Mouse (Mus musculus) lung, postnatal 25 days (tissue): Measurements from ENCODE around the gene Zfp300.

Source experiments
- DNase-seq: peaks from one replicate; pipeline ENCODE4 v3.0.0; 2022; ENCODE audit warnings: low spot score

The Zfp300 gene

DNA sequence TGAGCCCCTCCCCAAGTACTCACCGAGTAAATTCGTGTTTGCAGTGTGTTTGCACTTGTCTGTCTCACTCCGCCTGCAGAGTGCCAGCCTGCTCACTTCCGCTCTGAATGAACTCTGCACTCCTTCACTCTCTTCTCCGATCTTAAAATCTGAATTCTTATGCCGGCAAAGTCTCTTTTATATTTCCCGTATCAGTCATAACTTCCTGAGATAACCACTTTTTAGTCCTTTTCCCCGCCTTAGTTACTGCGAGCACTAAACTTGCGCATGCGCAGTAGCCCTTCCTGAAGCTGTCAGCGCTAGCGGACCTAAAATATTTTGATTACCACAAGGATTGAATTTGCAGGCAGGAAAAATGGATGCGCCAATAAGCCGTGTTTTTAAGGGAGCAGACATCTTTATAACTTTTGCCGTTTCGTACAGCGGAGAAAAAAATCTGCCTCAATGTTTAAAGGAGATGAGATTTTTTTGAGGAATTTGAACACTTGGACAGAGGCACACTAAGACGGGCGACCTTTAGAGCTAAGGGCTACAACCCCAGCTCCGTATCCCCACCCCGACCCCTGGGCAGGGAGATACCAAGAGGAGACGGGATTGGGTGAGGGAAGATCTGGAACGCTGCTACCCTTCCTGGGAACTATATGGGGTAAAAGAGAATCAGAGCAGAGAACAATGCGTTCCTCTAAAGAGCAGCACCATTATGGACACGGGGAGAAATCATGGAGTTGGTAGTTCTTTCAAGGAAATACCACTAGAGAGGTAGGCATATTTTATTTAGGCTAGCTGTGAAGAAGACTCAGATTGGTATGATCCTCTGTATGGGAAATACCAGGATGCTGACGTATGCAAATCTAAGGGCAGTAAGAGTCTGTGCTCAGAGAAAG, at the start of gene Zfp300:
Gene Zfp300, minus strand, starts transcription at position 545 of the 884 bp plus-strand sequence.
- DNase-seq, result peak; percentile 56

DNA sequence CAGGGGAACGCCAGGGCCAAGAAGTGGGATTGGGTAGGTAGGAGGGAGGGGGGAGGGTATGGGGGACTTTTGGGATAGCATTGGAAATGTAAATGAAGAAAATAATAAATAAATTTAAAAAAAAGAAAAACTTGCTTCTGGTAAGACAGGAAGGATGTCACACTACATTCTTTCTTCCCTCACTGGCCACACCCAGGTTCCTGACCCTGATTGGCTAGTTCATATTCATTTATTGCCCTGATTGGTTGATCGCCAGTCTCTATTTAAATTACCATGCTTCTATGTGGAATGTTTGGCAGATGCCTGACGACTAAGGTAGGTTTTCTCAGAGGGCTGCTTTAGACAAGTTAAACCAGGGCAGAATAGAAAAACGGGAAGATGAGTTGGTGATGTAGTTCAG, 26.2 kb upstream of the Zfp300 start, which contains the start of gene Ssxa1:
Gene Ssxa1, plus strand, starts transcription at position 301 of the 400 bp plus-strand sequence.
- no peak for DNase-seq

DNA sequence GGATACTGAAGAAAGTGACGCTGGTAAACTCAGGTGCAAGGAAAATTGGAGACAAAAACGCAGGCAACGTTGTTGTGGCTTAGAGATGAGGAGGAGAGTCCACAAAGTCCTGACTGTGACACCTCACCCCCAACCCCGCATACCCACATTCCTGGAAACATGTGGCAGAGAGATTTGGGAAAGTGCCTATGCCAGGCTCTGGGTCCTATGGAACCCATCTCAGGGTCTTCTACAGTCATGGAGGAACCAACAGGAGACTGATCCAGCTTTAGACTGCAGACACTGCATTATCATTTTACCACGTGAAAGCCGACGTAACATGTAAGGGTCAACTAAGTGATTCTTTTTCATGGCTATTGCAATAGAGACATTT, 526 bp upstream of the Zfp300 start:
- no peak for DNase-seq

DNA sequence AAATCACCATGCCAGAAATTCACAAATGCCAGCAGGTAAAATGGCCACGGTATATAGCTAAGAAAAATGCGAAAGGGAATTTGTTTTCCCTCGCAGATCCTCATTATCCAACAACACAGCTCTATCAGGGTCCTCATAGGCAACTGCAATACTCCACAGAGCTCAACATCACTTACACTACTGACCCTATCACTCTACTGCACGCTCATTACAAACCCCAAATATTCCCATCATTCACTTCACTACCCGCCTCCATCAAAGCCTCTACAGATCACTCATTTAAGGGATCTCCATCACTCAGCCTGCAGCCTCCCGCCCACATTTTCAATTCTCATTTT, 713 bp downstream of the Zfp300 start:
- DNase-seq, result no peak

DNA sequence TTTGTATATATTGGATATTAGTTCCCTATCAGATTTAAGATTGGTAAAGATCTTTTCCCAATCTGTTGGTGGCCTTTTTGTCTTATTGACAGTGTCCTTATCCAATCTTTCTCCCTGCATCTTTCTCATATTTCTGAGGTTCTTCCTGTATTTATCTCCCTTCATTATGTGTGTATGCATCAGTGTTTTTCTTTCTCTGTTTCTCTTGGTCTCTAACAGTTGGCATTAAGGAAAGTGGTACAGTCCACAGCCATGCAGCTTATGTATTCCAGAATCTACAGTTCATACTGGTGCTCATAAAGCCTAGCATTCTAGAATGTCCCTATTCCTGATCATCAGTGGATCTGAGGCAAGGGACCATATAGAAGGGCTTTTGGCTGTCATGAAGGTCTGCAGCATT, 21.2 kb downstream of the Zfp300 start, which contains the start of gene Spaca5:
Gene Spaca5, plus strand, starts transcription at position 301 of the 400 bp plus-strand sequence.
- DNase-seq, result no peak

DNA sequence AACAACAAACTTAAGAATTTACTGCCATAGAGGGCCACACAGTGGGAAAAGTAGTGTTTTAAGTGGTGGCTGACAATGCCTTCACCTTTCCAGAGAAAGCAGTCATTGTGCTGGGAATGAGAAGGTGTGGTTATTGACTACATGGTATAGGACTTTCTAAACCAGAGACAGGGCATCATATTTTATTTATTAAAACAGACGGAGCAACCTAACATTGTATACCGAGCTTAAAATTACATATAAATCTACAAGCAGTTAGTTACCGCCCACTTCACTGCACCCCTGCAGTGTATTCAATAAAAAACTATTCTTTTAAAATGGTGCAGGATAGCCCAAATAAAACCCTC, 26.8 kb downstream of the Zfp300 start:
- no peak for DNase-seq

DNA sequence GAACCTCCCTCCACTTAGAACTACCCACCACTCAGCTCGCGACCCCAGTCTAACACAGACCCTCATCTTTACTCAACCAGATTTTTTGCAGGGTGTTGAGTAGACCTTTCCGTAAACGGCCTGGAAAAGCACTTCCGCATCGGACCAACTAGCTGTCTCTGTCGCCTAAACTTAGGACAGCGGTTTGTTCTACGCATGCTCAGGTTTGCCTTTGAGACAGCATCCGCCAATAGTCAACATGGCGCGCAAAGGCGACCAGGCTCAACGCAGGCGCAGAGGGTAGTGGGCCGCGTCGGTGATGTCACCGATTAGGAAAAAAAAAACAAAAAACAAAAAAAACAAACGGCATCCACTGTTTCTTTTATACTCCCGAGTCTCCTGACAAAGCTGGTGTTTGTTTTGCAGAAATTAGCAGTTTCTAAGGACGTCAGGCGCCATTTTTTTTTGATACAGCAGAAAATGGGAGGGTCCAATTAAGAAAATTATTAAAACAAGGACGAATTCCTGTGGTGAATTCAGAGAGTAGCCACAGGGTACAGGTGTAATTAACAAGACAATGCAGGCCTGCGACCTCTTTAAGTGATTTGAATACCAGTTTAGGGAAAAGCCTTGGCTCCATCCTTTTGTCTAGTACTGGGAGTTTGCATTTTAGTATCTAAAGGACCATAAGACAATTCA, 27.3 kb downstream of the Zfp300 start, which contains the start of gene Zfp182:
Gene Zfp182, minus strand, starts transcription at position 451 of the 678 bp plus-strand sequence.
- DNase-seq, result peak; percentile 89

DNA sequence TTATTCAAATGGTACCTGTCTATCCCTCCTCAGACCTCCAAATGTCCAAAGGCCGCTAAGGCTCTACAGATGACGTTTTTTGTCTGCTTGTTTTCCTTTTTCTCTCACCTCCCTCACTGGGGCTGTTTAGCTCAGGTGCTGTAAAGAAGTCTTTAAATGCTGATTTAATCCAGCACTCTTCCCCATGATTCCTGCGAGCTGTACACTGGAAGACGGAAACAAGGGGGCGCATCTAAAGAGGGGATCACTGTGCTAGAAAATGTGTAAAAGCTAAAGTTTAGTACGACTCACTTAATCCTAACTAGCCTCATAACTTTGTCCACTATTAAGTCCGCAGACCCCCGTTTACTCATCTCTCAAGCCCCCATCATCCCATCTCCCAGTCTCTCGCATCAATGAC, 27.9 kb downstream of the Zfp300 start:
- DNase-seq, result no peak
